Mouse (Mus musculus): ENCODE measurements at regions not wholly inside any gene's neighbourhood (a gene's known extent, or its start where the extent isn't known, plus 50 kb on each side); places are given as distances from the start of the nearest gene placed in this dataset.

GRCm38 (mm10) chr17:16571403-16571802, 492.5 kb upstream of the Zfp960 start:
- no peak for DNase-seq

- no peak for DNase-seq
Measured at GRCm38 (mm10) chr17:16588791-16589190, 475.1 kb upstream of the Zfp960 start.

- DNase-seq: no peak
Measured at GRCm38 (mm10) chr17:16599671-16600070, 464.2 kb upstream of the Zfp960 start.

- DNase-seq: no peak
Measured at GRCm38 (mm10) chr17:16612405-16612979, 451.4 kb upstream of the Zfp960 start.

- no peak for DNase-seq
Measured at GRCm38 (mm10) chr17:16621931-16622556, 441.9 kb upstream of the Zfp960 start.

GRCm38 (mm10) chr17:16629854-16630253, 434.1 kb upstream of the Zfp960 start:
- no peak for DNase-seq

GRCm38 (mm10) chr17:16633426-16633825, 430.5 kb upstream of the Zfp960 start:
- DNase-seq: no peak

- DNase-seq: no peak
Measured at GRCm38 (mm10) chr17:16637463-16637862, 426.4 kb upstream of the Zfp960 start.

- DNase-seq: no peak
Measured at GRCm38 (mm10) chr17:16647942-16648341, 416.0 kb upstream of the Zfp960 start.

- no peak for DNase-seq
Measured at GRCm38 (mm10) chr17:16665253-16665652, 398.7 kb upstream of the Zfp960 start.

- DNase-seq: no peak
Measured at GRCm38 (mm10) chr17:16667606-16668005, 396.3 kb upstream of the Zfp960 start.

- DNase-seq: no peak
Measured at GRCm38 (mm10) chr17:16704199-16704598, 359.7 kb upstream of the Zfp960 start.

GRCm38 (mm10) chr17:16705890-16706289, 358.0 kb upstream of the Zfp960 start:
- no peak for DNase-seq

- no peak for DNase-seq
Measured at GRCm38 (mm10) chr17:16726904-16727303, 337.0 kb upstream of the Zfp960 start.

GRCm38 (mm10) chr17:16753090-16753489, 310.8 kb upstream of the Zfp960 start:
- no peak for DNase-seq

GRCm38 (mm10) chr17:16770587-16770986, 293.3 kb upstream of the Zfp960 start:
- DNase-seq: peak; percentile 15 to 23

- no peak for DNase-seq
Measured at GRCm38 (mm10) chr17:16798316-16798715, 265.6 kb upstream of the Zfp960 start.

GRCm38 (mm10) chr17:16804986-16805385, 258.9 kb upstream of the Zfp960 start:
- DNase-seq: no peak

- no peak for DNase-seq
Measured at GRCm38 (mm10) chr17:16818421-16818820, 245.5 kb upstream of the Zfp960 start.

- no peak for DNase-seq
Measured at GRCm38 (mm10) chr17:16821716-16822115, 242.2 kb upstream of the Zfp960 start.

- DNase-seq: no peak
Measured at GRCm38 (mm10) chr17:16839152-16839551, 224.8 kb upstream of the Zfp960 start.

- no peak for DNase-seq
Measured at GRCm38 (mm10) chr17:16860771-16861170, 203.1 kb upstream of the Zfp960 start.

GRCm38 (mm10) chr17:16900791-16901190, 163.1 kb upstream of the Zfp960 start:
- DNase-seq: peak in 1 of 2 experiments; percentile 21

- DNase-seq: no peak
Measured at GRCm38 (mm10) chr17:16918191-16918590, 145.7 kb upstream of the Zfp960 start.

- no peak for DNase-seq
Measured at GRCm38 (mm10) chr17:16926200-16926599, 137.7 kb upstream of the Zfp960 start.

Measured in lung, adult 18-20 months (tissue).